Mouse (Mus musculus) myocyte (in vitro differentiated cells): ENCODE data around the gene Gm20422. TPM values are rescaled to one million over a fixed set of nuclear protein-coding genes. Genes with fewer than 3 reads are reported as not detected.
A peak's percentile ranks its signal among the peaks of the same experiment; 100 is the strongest.

Source experiments
- H3K27me3 ChIP-seq: one replicate; pipeline ENCODE4 v1.6.1; 2011; ENCODE audit not compliant: control insufficient read depth, insufficient read depth, insufficient read length
- H3K36me3 ChIP-seq: one replicate; pipeline ENCODE4 v1.6.1; 2011; ENCODE audit not compliant: control insufficient read depth, insufficient read depth
- H3K4me2 ChIP-seq: one replicate; pipeline ENCODE4 v1.6.1; 2011; ENCODE audit warnings: low read depth, control low read depth
- H3K4me3 ChIP-seq: one replicate; pipeline ENCODE4 v1.5.1; 2011; ENCODE audit warnings: mild to moderate bottlenecking, control low read depth, moderate library complexity
- H3K79me2 ChIP-seq: one replicate; pipeline ENCODE4 v1.6.1; 2011; ENCODE audit not compliant: control insufficient read depth, insufficient read depth
- H3ac ChIP-seq: one replicate; pipeline ENCODE4 v1.6.1; 2011; ENCODE audit not compliant: control insufficient read depth, insufficient read length
- CEBPB ChIP-seq: IDR thresholded peaks from 2 replicates; pipeline ENCODE4 v1.6.1; 2011; ENCODE audit warnings: mild to moderate bottlenecking, moderate library complexity; ENCODE audit not compliant: poor library complexity, insufficient read depth, severe bottlenecking
- E2F4 ChIP-seq: IDR thresholded peaks from one replicate; pipeline ENCODE4 v1.6.1; 2011; ENCODE audit warnings: mild to moderate bottlenecking, control low read depth, moderate library complexity; ENCODE audit not compliant: insufficient read depth
- MAX ChIP-seq: IDR thresholded peaks from one replicate; pipeline ENCODE4 v1.6.1; 2011; ENCODE audit warnings: low read depth, mild to moderate bottlenecking, control low read depth
- MYOD1 ChIP-seq, 3 experiments: IDR thresholded peaks; one replicate each; pipeline ENCODE4 v1.6.1; 2011; ENCODE audit warnings: control low read depth in 2 of 3, low read depth in 2 of 3, mild to moderate bottlenecking in 2 of 3, moderate library complexity in 1 of 3; ENCODE audit not compliant: insufficient read length in 2 of 3, control insufficient read depth in 1 of 3
- MYOG ChIP-seq, 3 experiments: IDR thresholded peaks; one replicate each; pipeline ENCODE4 v1.6.1; 2011; ENCODE audit warnings: control low read depth in 2 of 3, low read depth in 2 of 3, mild to moderate bottlenecking in 2 of 3; ENCODE audit not compliant: insufficient read length in 2 of 3, control insufficient read depth in 1 of 3, insufficient read depth in 1 of 3
- POLR2A ChIP-seq: IDR thresholded peaks from one replicate; pipeline ENCODE4 v1.6.1; 2011; ENCODE audit warnings: low read depth, mild to moderate bottlenecking, control low read depth, moderate library complexity; ENCODE audit not compliant: insufficient read length
- POLR2AphosphoS2 ChIP-seq: IDR thresholded peaks from one replicate; pipeline ENCODE4 v1.6.1; 2011; ENCODE audit warnings: low read depth, control low read depth; ENCODE audit not compliant: insufficient read length
- REST ChIP-seq: IDR thresholded peaks from one replicate; pipeline ENCODE4 v1.6.1; 2011; ENCODE audit warnings: mild to moderate bottlenecking, control low read depth, moderate library complexity; ENCODE audit not compliant: insufficient read depth, insufficient read length
- SRF ChIP-seq: IDR thresholded peaks from one replicate; pipeline ENCODE4 v1.6.1; 2011; ENCODE audit warnings: low read depth; ENCODE audit not compliant: control insufficient read depth, insufficient read length
- TCF12 ChIP-seq: IDR thresholded peaks from one replicate; pipeline ENCODE4 v1.6.1; 2011; ENCODE audit warnings: mild to moderate bottlenecking, control low read depth; ENCODE audit not compliant: poor library complexity, insufficient read depth, severe bottlenecking
- TCF3 ChIP-seq: IDR thresholded peaks from one replicate; pipeline ENCODE4 v1.6.1; 2011; ENCODE audit warnings: low read depth, control low read depth; ENCODE audit not compliant: insufficient read length
- USF1 ChIP-seq: IDR thresholded peaks from one replicate; pipeline ENCODE4 v1.6.1; 2011; ENCODE audit warnings: low read depth, mild to moderate bottlenecking, control low read depth, moderate library complexity
- polyA plus RNA-seq: library from polyadenylated mRNA; unstranded; fragments of >200 nt; fragmentation: generic; extraction: Trizol; gene quantifications from one replicate; pipeline ENCODE4 v1.2.1, GENCODE M21; 2012; ENCODE audit warnings: missing spikeins

The Gm20422 gene
- polyA plus RNA-seq, 1 experiment = 0.13 TPM

- Histone ChIP-seq H3K27me3 (no peaks in the 10 kb centered on the region), H3K4me2 (no peak overlapping the region), H3K79me2 (no peaks in the 10 kb centered on the region), H3ac (no peak overlapping the region), H3K36me3 (peaks cover 5% of the 10 kb centered on the region), H3K4me3 (no peak overlapping the region)
- TF ChIP-seq TCF3 = no peak
- TF ChIP-seq MYOG (IDR thresholded peaks at IDR 0.05; ENCODE audit: control insufficient read depth in 1 of 3, insufficient read depth in 1 of 3, insufficient read length in 2 of 3, low read depth in 2 of 3) = no peak
- no peak for TF ChIP-seq REST
- no peak for TF ChIP-seq E2F4
- TF ChIP-seq MAX = no peak
- no peak for TF ChIP-seq SRF
- no peak for TF ChIP-seq POLR2A
- no peak for TF ChIP-seq TCF12
- TF ChIP-seq MYOD1 (IDR thresholded peaks at IDR 0.05; ENCODE audit: control insufficient read depth in 1 of 3, insufficient read length in 2 of 3, low read depth in 2 of 3) = no peak
- TF ChIP-seq USF1 = no peak
- no peak for TF ChIP-seq POLR2AphosphoS2
- TF ChIP-seq CEBPB = no peak
Observed at GRCm38 (mm10) chr8:69758316-69758715, 16.4 kb downstream of the Gm20422 start.

- Histone ChIP-seq H3K27me3 (no peaks in the 10 kb centered on the region), H3ac (no peak overlapping the region), H3K4me2 (no peak overlapping the region), H3K79me2 (no peaks in the 10 kb centered on the region), H3K4me3 (no peak overlapping the region), H3K36me3 (no peaks in the 10 kb centered on the region)
- no peak for TF ChIP-seq SRF
- TF ChIP-seq TCF12 = no peak
- no peak for TF ChIP-seq CEBPB
- no peak for TF ChIP-seq USF1
- TF ChIP-seq MYOG (IDR thresholded peaks at IDR 0.05; ENCODE audit: control insufficient read depth in 1 of 3, insufficient read depth in 1 of 3, insufficient read length in 2 of 3, low read depth in 2 of 3) = no peak
- no peak for TF ChIP-seq E2F4
Observed at GRCm38 (mm10) chr8:69752437-69752836, 22.2 kb downstream of the Gm20422 start.

- Histone ChIP-seq H3ac (peak within 1 kb of the TSS; percentile 73), H3K27me3 (no peaks in the 10 kb centered on the region), H3K36me3 (no peaks in the 10 kb centered on the region), H3K4me3 (peak within 1 kb of the TSS; percentile 24), H3K4me2 (peak within 1 kb of the TSS; percentile 90), H3K79me2 (no peaks in the 10 kb centered on the region)
- TF ChIP-seq MAX = no peak
- peak in 2 of 3 experiments; percentile 7 to 17 for TF ChIP-seq MYOD1 (IDR thresholded peaks at IDR 0.05; ENCODE audit: control insufficient read depth in 1 of 3, insufficient read length in 2 of 3, low read depth in 2 of 3)
- no peak for TF ChIP-seq SRF
- peak in 1 of 3 experiments; percentile 15 for TF ChIP-seq MYOG (IDR thresholded peaks at IDR 0.05; ENCODE audit: control insufficient read depth in 1 of 3, insufficient read depth in 1 of 3, insufficient read length in 2 of 3, low read depth in 2 of 3)
- no peak for TF ChIP-seq E2F4
- no peak for TF ChIP-seq TCF3
- peak; percentile 99 for TF ChIP-seq POLR2A
- no peak for TF ChIP-seq USF1
- TF ChIP-seq REST = peak; percentile 22
- no peak for TF ChIP-seq CEBPB
- TF ChIP-seq TCF12 = no peak
- peak; percentile 100 for TF ChIP-seq POLR2AphosphoS2
Observed at GRCm38 (mm10) chr8:69749544-69750454, 24.9 kb downstream of the Gm20422 start, which contains the start of gene Zfp963. Gene Zfp963, minus strand, starts transcription at chr8:69749970.

GRCm38 (mm10) chr8:69741231-69741630 lies 33.5 kb downstream of the Gm20422 start:
- no peaks in the 10 kb centered on the region for H3K36me3 ChIP-seq
- no peaks in the 10 kb centered on the region for H3K27me3 ChIP-seq
- H3K4me2 ChIP-seq = no peak overlapping the region
- H3ac ChIP-seq = no peak overlapping the region
- no peaks in the 10 kb centered on the region for H3K79me2 ChIP-seq
- TF ChIP-seq REST (peak; percentile 68), CEBPB (no peak)
- H3K4me3 ChIP-seq = no peak overlapping the region

GRCm38 (mm10) chr8:69740763-69741162 lies 33.9 kb downstream of the Gm20422 start:
- no peaks in the 10 kb centered on the region for H3K79me2 ChIP-seq
- no peaks in the 10 kb centered on the region for H3K27me3 ChIP-seq
- H3K36me3 ChIP-seq = no peaks in the 10 kb centered on the region
- no peak overlapping the region for H3K4me3 ChIP-seq
- no peak overlapping the region for H3ac ChIP-seq
- TF ChIP-seq E2F4 (no peak), REST (no peak), MAX (no peak), MYOD1 (IDR thresholded peaks at IDR 0.05; ENCODE audit: control insufficient read depth in 1 of 3, insufficient read length in 2 of 3, low read depth in 2 of 3) (no peak)
- no peak overlapping the region for H3K4me2 ChIP-seq
